Mouse (Mus musculus) kidney, embryonic 16.5 days (tissue): Measurements from ENCODE around the gene Gm9970. TPM values are rescaled to one million over a fixed set of nuclear protein-coding genes. Genes with fewer than 3 reads are reported as not detected.

Source experiments
- ATAC-seq: fragments of 200-750 bp; cut with Nextera tagmentation; 2 replicates; pipeline ENCODE4 v1.8.0; 2017; ENCODE audit warnings: moderate TSS enrichment; ENCODE audit not compliant: low FRiP score, low TSS enrichment
- H3K27ac ChIP-seq: fragments of 300-500 bp; sonication (generic); 2 replicates; pipeline ENCODE4 v1.5.1; 2014; ENCODE audit warnings: low read length
- H3K27me3 ChIP-seq: fragments of 300-500 bp; sonication (generic); 2 replicates; pipeline ENCODE4 v1.6.1; 2014; ENCODE audit warnings: low read length, control low read depth, mixed read lengths; ENCODE audit not compliant: insufficient read depth
- H3K36me3 ChIP-seq: fragments of 300-500 bp; sonication (generic); 2 replicates; pipeline ENCODE4 v1.6.1; 2014; ENCODE audit warnings: low read length, control low read depth, mixed read lengths; ENCODE audit not compliant: insufficient read depth
- H3K4me1 ChIP-seq: fragments of 300-500 bp; sonication (generic); 2 replicates; pipeline ENCODE4 v1.6.1; 2014; ENCODE audit warnings: low read length, control low read depth, mixed read lengths; ENCODE audit not compliant: insufficient read depth
- H3K4me2 ChIP-seq: fragments of 300-500 bp; sonication (generic); replicated peaks from 2 replicates; pipeline ENCODE4 v1.6.1; 2014; ENCODE audit warnings: low read depth, low read length
- H3K4me3 ChIP-seq: fragments of 300-500 bp; sonication (generic); 2 replicates; pipeline ENCODE4 v1.5.1; 2014; ENCODE audit warnings: mild to moderate bottlenecking, low read length
- H3K9ac ChIP-seq: fragments of 300-500 bp; sonication (generic); replicated peaks from 2 replicates; pipeline ENCODE4 v1.6.1; 2014; ENCODE audit warnings: low read length
- H3K9me3 ChIP-seq: fragments of 300-500 bp; sonication (generic); 2 replicates; pipeline ENCODE4 v1.6.1; 2016; ENCODE audit warnings: low read length, control low read depth
- WGBS: fragments of 180-500 bp; shearing (Covaris S2); extraction: QIAGEN DNeasy Blood & Tissue Kit; methylation state at CpG from one replicate; pipeline ENCODE4 v1.1.7; 2014; 5-methylcytosine and 5-hydroxymethylcytosine counted together
- polyA plus RNA-seq: library from polyadenylated mRNA; unstranded; fragments of >200 nt; fragmentation: Nextera tagmentation; extraction: Ambion mirVana; gene quantifications from 2 replicates; pipeline ENCODE4 v1.2.1, GENCODE M21; 2015

The Gm9970 gene
- polyA plus RNA-seq, 1 experiment from 2014 or later, result 0.52 TPM

- ATAC-seq, result no peak
- Histone ChIP-seq H3K9ac (peak overlapping the region; percentile 98), H3K4me3 (peak overlapping the region; percentile 84), H3K27ac (no peak overlapping the region), H3K9me3 (no peaks in the 10 kb centered on the region), H3K27me3 (no peaks in the 10 kb centered on the region), H3K36me3 (peaks cover 31% of the 10 kb centered on the region), H3K4me2 (peak overlapping the region; percentile 83), H3K4me1 (peaks cover 12% of the 10 kb centered on the region)
- 21% methylated on average over 10 of the region's 10 CpGs for WGBS
Measured at GRCm38 (mm10) chr5:31242191-31242590, 1.2 kb upstream of the Gm9970 start.

- no peaks in the 10 kb centered on the region for H3K27me3 ChIP-seq
- H3K27ac ChIP-seq, result peak overlapping the region; percentile 96
- under 1% methylated on average over 13 of the region's 13 CpGs for WGBS
- peaks cover 26% of the 10 kb centered on the region for H3K36me3 ChIP-seq
- peak overlapping the region; percentile 98 for H3K9ac ChIP-seq
- peak overlapping the region; percentile 84 for H3K4me3 ChIP-seq
- H3K4me1 ChIP-seq, result peaks cover 12% of the 10 kb centered on the region
- 0 out of 2 replicates have a peak, but pooled peaks cover 1% of the 10 kb centered on the region for H3K9me3 ChIP-seq
- peak overlapping the region; percentile 83 for H3K4me2 ChIP-seq
- ATAC-seq, result no peak
Measured at GRCm38 (mm10) chr5:31241522-31242034, 546 bp upstream of the Gm9970 start.

DNA sequence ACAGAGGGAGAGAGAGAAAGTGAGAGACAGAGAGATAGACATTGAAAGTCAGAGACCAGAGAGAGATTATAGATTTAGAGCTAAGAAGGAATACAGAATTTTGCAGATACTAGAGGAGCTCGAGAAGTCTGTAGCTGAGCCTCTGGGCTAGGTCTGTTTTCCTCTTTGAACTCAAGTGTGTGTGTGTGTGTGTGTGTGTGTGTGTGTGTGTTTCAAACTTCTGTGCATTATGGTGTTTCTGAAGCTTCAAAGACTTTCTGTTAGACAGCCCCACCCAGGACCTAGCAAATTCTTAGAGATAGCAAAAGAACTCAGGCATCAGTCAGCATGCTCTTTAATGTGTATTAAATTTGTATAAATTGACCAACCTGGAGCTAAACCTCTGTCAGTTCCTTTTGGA lies 14.4 kb downstream of the Gm9970 start:
- Histone ChIP-seq H3K4me1 (no peaks in the 10 kb centered on the region), H3K27ac (no peak overlapping the region), H3K4me3 (no peak overlapping the region), H3K4me2 (no peak overlapping the region), H3K9me3 (no peaks in the 10 kb centered on the region), H3K9ac (no peak overlapping the region), H3K27me3 (no peaks in the 10 kb centered on the region), H3K36me3 (no peaks in the 10 kb centered on the region)
- no peak for ATAC-seq
- WGBS, result 70% methylated on average over 1 of the region's 1 CpGs

- Histone ChIP-seq H3K9me3 (no peaks in the 10 kb centered on the region), H3K4me3 (no peak overlapping the region), H3K4me2 (no peak overlapping the region), H3K36me3 (no peaks in the 10 kb centered on the region), H3K27me3 (no peaks in the 10 kb centered on the region), H3K27ac (no peak overlapping the region), H3K4me1 (peaks cover 8% of the 10 kb centered on the region), H3K9ac (no peak overlapping the region)
- no peak for ATAC-seq
- 93% methylated on average over 9 of the region's 9 CpGs for WGBS
Measured at GRCm38 (mm10) chr5:31222696-31223095, 18.3 kb downstream of the Gm9970 start.

GRCm38 (mm10) chr5:31221304-31221945 lies 19.6 kb downstream of the Gm9970 start:
- H3K4me1 ChIP-seq, result peaks cover 8% of the 10 kb centered on the region
- no peaks in the 10 kb centered on the region for H3K36me3 ChIP-seq
- H3K4me2 ChIP-seq, result peak overlapping the region; percentile 87
- no peaks in the 10 kb centered on the region for H3K9me3 ChIP-seq
- WGBS, result 13% methylated on average over 11 of the region's 11 CpGs
- no peaks in the 10 kb centered on the region for H3K27me3 ChIP-seq
- peak overlapping the region; percentile 94 for H3K9ac ChIP-seq
- ATAC-seq, result no peak
- peak overlapping the region; percentile 86 for H3K4me3 ChIP-seq
- peak overlapping the region; percentile 97 for H3K27ac ChIP-seq

DNA sequence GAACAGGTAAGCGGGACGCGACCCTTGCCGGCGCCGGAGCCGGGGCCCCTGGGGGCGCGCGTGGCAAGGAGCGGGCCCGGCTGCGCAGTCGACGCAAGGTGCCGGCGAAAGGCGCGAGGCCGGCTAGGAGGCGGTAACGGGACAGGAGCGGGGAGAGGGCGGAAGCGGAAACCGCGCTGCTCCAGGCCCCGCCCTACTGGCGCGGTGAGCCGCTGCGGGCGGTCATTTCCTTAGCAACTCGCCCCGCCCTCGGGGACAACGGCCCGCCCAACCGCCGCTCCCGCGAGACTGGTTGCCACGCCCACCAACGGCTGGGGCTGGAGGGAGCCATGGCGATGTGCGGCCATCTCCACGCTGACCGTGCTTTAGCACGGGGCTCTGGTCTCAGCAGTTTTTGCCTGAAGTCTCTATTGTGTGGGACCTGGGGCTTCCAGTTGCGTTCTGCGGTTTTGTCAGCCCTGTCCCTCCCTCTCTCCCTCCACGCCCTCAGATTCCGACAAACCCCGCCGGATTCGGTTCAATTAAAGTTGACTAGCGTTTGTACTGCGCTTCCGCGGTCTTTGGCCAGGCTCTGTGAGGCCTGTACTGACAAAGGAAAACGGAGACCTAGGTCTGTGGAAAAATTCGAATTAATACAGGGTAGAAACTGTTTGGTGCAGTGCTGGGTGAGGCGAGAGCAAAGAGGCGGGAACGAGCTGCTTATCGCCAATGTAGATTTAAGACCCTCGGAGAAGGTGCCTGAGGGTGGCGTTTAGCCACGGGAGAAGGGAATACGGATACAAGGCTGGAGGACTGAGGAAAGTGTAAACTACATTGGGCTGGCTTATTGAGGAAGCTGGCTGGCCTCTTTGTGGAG lies 20.4 kb downstream of the Gm9970 start, which contains the start of gene Ppm1g:
Gene Ppm1g (minus strand): TSS at position 240 of the 856 bp plus-strand sequence.
- WGBS, result under 1% methylated on average over 69 of the region's 70 CpGs
- Histone ChIP-seq H3K36me3 (no peaks in the 10 kb centered on the region), H3K9ac (peak within 1 kb of the TSS; percentile 94), H3K9me3 (no peaks in the 10 kb centered on the region), H3K4me2 (peak within 1 kb of the TSS; percentile 87), H3K27me3 (no peaks in the 10 kb centered on the region), H3K4me3 (peak within 1 kb of the TSS; percentile 86), H3K27ac (peak within 1 kb of the TSS; percentile 97), H3K4me1 (peaks cover 8% of the 10 kb centered on the region)
- peak; percentile 97 for ATAC-seq

DNA sequence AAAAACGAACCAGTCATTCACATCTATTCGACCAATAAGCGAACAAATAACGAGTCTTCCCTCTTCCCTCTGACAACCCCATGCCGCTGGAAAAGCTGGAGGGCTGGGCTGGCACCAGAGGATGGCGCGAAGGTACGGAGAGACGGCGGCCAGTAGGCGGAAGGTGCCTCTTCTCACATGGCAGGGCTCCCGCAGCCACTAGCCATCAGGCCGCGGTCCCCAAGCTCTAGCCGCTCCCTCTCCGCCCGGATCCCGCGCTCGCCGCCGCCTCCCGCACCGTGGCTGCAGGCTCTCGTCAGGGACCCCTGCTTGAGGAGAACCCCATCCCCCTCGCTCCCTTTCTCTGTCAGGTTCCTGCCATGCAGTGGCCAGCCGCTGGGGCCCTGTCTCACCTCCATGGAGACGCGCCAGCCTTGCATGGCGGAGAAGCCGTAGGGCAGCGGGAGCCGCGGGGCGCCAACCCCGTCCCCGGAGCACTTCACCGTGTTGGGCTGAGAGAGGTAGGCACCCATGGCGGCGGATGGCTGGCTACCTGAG lies 21.1 kb downstream of the Gm9970 start:
- Histone ChIP-seq H3K27ac (peak overlapping the region; percentile 92), H3K36me3 (no peaks in the 10 kb centered on the region), H3K9ac (peak overlapping the region; percentile 90), H3K27me3 (no peaks in the 10 kb centered on the region), H3K9me3 (no peaks in the 10 kb centered on the region), H3K4me1 (peaks cover 8% of the 10 kb centered on the region), H3K4me2 (peak overlapping the region; percentile 80), H3K4me3 (peak overlapping the region; percentile 86)
- 0% methylated on average over 40 of the region's 40 CpGs for WGBS
- ATAC-seq, result peak; percentile 77

GRCm38 (mm10) chr5:31219474-31219873 lies 21.6 kb downstream of the Gm9970 start:
- Histone ChIP-seq H3K4me3 (peak overlapping the region; percentile 86), H3K4me2 (peak overlapping the region; percentile 80), H3K27ac (peak overlapping the region; percentile 92), H3K4me1 (peaks cover 8% of the 10 kb centered on the region), H3K27me3 (no peaks in the 10 kb centered on the region), H3K9me3 (no peaks in the 10 kb centered on the region), H3K36me3 (no peaks in the 10 kb centered on the region), H3K9ac (peak overlapping the region; percentile 90)
- no peak for ATAC-seq
- WGBS, result 1% methylated on average over 11 of the region's 11 CpGs

- no peaks in the 10 kb centered on the region for H3K9me3 ChIP-seq
- H3K4me2 ChIP-seq, result peak overlapping the region; percentile 80
- no peaks in the 10 kb centered on the region for H3K27me3 ChIP-seq
- no peaks in the 10 kb centered on the region for H3K36me3 ChIP-seq
- ATAC-seq, result no peak
- H3K4me1 ChIP-seq, result peaks cover 8% of the 10 kb centered on the region
- WGBS, result 3% methylated on average over 2 of the region's 2 CpGs
- no peak overlapping the region for H3K9ac ChIP-seq
- H3K27ac ChIP-seq, result no peak overlapping the region
- peak overlapping the region; percentile 86 for H3K4me3 ChIP-seq
Measured at GRCm38 (mm10) chr5:31219070-31219469, 22.0 kb downstream of the Gm9970 start.
